Comparison of ENCODE assay signal across 23 mouse cellular contexts in the genomic region with DNA sequence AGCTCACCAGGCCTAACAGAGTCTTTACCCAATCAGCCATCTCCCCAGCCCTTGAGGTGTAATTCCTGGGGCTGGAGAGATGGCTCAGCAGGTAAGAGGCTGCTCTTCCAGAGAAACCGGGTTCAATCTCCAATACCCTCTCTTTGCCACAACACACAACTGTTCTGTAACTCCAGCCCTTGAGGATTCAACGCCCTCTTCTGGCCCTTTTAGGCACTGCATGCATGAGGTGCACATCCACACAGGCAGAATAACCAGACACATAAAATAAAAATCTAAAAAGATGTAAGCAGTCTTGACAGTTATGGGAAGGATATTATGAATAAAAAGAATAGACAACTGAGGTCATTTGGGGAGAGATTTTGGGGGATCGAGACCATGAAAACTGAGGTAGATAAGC. TPM values are rescaled to one million over a fixed set of nuclear protein-coding genes. Genes with fewer than 3 reads are reported as not detected.
DNase-seq lines count a peak whose midpoint lies in the region; ATAC-seq and TF ChIP-seq lines count a peak whose summit lies in the region.
"Had no signal": no experiment of that assay in that cellular context is flagged by ENCODE, and none has a peak within 500 bp of the region (broad histone marks: within the 10 kb centered on the region; RNA-seq: fewer than 3 reads in every experiment).

No protein-coding gene starts in this region.

- H3K9me3 ChIP-seq in forebrain, postnatal 0 days (ENCODE audit: low read length) = no peaks in the 10 kb centered on the region
- no peaks in the 10 kb centered on the region for H3K9me3 ChIP-seq in forebrain, embryonic 14.5 days (replicated peaks; ENCODE audit: control insufficient read depth, low read length)
- no peaks in the 10 kb centered on the region for H3K9me3 ChIP-seq in intestine, postnatal 0 days (ENCODE audit: control insufficient read depth)
- H3K9me3 ChIP-seq in intestine, embryonic 15.5 days = no peaks in the 10 kb centered on the region
- H3K9me3 ChIP-seq in lung, embryonic 14.5 days (ENCODE audit: low read depth, low read length) = no peaks in the 10 kb centered on the region
- H3K9me3 ChIP-seq: embryonic facial prominence, embryonic 10.5 days; hindbrain, embryonic 15.5 days; limb, embryonic 13.5 days; midbrain, embryonic 12.5 days; neural tube, embryonic 12.5 days had no signal

- H3K4me1 ChIP-seq in forebrain, postnatal 0 days (ENCODE audit: insufficient read depth) = peaks cover 5% of the 10 kb centered on the region; the same call in 1 of the 2 replicates
- H3K4me1 ChIP-seq in forebrain, embryonic 14.5 days (ENCODE audit: control insufficient read depth, insufficient read depth, low read length) = peaks cover 2% of the 10 kb centered on the region; the same call in 1 of the 2 replicates
- peaks cover 4% of the 10 kb centered on the region; the same call in 1 of the 2 replicates for H3K4me1 ChIP-seq in intestine, postnatal 0 days (replicated peaks; ENCODE audit: control insufficient read depth, insufficient read depth, low read length)
- peaks cover 16% of the 10 kb centered on the region for H3K4me1 ChIP-seq in intestine, embryonic 15.5 days (replicated peaks)
- H3K4me1 ChIP-seq in lung, embryonic 14.5 days (ENCODE audit: insufficient read depth) = no peaks in the 10 kb centered on the region; the same call in 1 of the 2 replicates

- no peak for TF ChIP-seq POLR2A in brain, embryonic 14.5 days (IDR thresholded peaks at IDR 0.05; ENCODE audit: borderline replicate concordance, extremely low read depth, insufficient read depth, insufficient read length, poor library complexity, severe bottlenecking)

- TF ChIP-seq CTCF in forebrain, postnatal 0 days (IDR thresholded peaks at IDR 0.05; ENCODE audit: low read depth) = peak; percentile 31; the same call in 1 of the 2 replicates
- TF ChIP-seq CTCF in intestine, postnatal 0 days (IDR thresholded peaks at IDR 0.05; ENCODE audit: low read depth) = peak; percentile 50
- peak; percentile 39 for TF ChIP-seq CTCF in lung, embryonic 14.5 days (IDR thresholded peaks at IDR 0.05; ENCODE audit: low read depth)
- peak; percentile 29; the same call in 1 of the 2 replicates for TF ChIP-seq CTCF in brain, embryonic 14.5 days (IDR thresholded peaks at IDR 0.05; ENCODE audit: borderline replicate concordance, extremely low read depth, insufficient read depth, insufficient read length)

- H3K27me3 ChIP-seq in forebrain, postnatal 0 days (ENCODE audit: insufficient read depth, low read length) = no peaks in the 10 kb centered on the region
- no peaks in the 10 kb centered on the region for H3K27me3 ChIP-seq in forebrain, embryonic 14.5 days (replicated peaks; ENCODE audit: control insufficient read depth, insufficient read depth, low read length)
- H3K27me3 ChIP-seq in intestine, postnatal 0 days (replicated peaks; ENCODE audit: control insufficient read depth, insufficient read depth, low read length) = no peaks in the 10 kb centered on the region
- no peaks in the 10 kb centered on the region for H3K27me3 ChIP-seq in intestine, embryonic 15.5 days (replicated peaks)
- H3K27me3 ChIP-seq in lung, embryonic 14.5 days (ENCODE audit: insufficient read depth, low read length) = no peaks in the 10 kb centered on the region
- H3K27me3 ChIP-seq: hindbrain, embryonic 15.5 days; limb, embryonic 13.5 days; midbrain, embryonic 12.5 days; neural tube, embryonic 12.5 days had no signal

- WGBS in forebrain, postnatal 0 days = 86% methylated on average over 3 of the region's 3 CpGs
- WGBS in forebrain, embryonic 14.5 days = 86% methylated on average over 3 of the region's 3 CpGs
- 75% methylated on average over 3 of the region's 3 CpGs for WGBS in intestine, postnatal 0 days
- WGBS in intestine, embryonic 15.5 days = 86% methylated on average over 3 of the region's 3 CpGs
- 75% methylated on average over 3 of the region's 3 CpGs for WGBS in lung, embryonic 14.5 days

- no peak overlapping the region for H3K4me2 ChIP-seq in forebrain, postnatal 0 days (ENCODE audit: low read depth)
- no peak overlapping the region for H3K4me2 ChIP-seq in forebrain, embryonic 14.5 days (ENCODE audit: low read length)
- H3K4me2 ChIP-seq in intestine, postnatal 0 days (replicated peaks; ENCODE audit: low read depth) = no peak overlapping the region
- no peak overlapping the region for H3K4me2 ChIP-seq in intestine, embryonic 15.5 days (replicated peaks)
- no peak overlapping the region for H3K4me2 ChIP-seq in lung, embryonic 14.5 days
- H3K4me2 ChIP-seq: hindbrain, embryonic 15.5 days; limb, embryonic 13.5 days; midbrain, embryonic 12.5 days; neural tube, embryonic 12.5 days had no signal

- no peak overlapping the region for H3K27ac ChIP-seq in forebrain, postnatal 0 days (ENCODE audit: low read depth, low read length)
- no peak overlapping the region for H3K27ac ChIP-seq in forebrain, embryonic 14.5 days (ENCODE audit: low read depth, low read length)
- H3K27ac ChIP-seq in intestine, postnatal 0 days (ENCODE audit: low read depth, low read length) = no peak overlapping the region
- no peak overlapping the region for H3K27ac ChIP-seq in intestine, embryonic 15.5 days
- no peak overlapping the region for H3K27ac ChIP-seq in lung, embryonic 14.5 days (ENCODE audit: low read depth)
- H3K27ac ChIP-seq: embryonic facial prominence, embryonic 10.5 days; hindbrain, embryonic 15.5 days; limb, embryonic 13.5 days; midbrain, embryonic 12.5 days; neural tube, embryonic 12.5 days had no signal

- no peaks in the 10 kb centered on the region for H3K36me3 ChIP-seq in forebrain, postnatal 0 days (ENCODE audit: insufficient read depth)
- no peaks in the 10 kb centered on the region for H3K36me3 ChIP-seq in forebrain, embryonic 14.5 days (ENCODE audit: control insufficient read depth, insufficient read depth, low read length)
- H3K36me3 ChIP-seq in intestine, postnatal 0 days (ENCODE audit: control insufficient read depth, insufficient read depth) = no peaks in the 10 kb centered on the region
- H3K36me3 ChIP-seq in intestine, embryonic 15.5 days = no peaks in the 10 kb centered on the region
- no peaks in the 10 kb centered on the region for H3K36me3 ChIP-seq in lung, embryonic 14.5 days (ENCODE audit: insufficient read depth)
- H3K36me3 ChIP-seq: embryonic facial prominence, embryonic 10.5 days; hindbrain, embryonic 15.5 days; limb, embryonic 13.5 days; midbrain, embryonic 12.5 days; neural tube, embryonic 12.5 days had no signal

- H3K9ac ChIP-seq in forebrain, postnatal 0 days = no peak overlapping the region
- H3K9ac ChIP-seq in forebrain, embryonic 14.5 days (ENCODE audit: low read length) = no peak overlapping the region
- no peak overlapping the region for H3K9ac ChIP-seq in intestine, postnatal 0 days (ENCODE audit: low read depth, low read length)
- H3K9ac ChIP-seq in intestine, embryonic 15.5 days = no peak overlapping the region
- no peak overlapping the region for H3K9ac ChIP-seq in lung, embryonic 14.5 days
- H3K9ac ChIP-seq: hindbrain, embryonic 15.5 days; limb, embryonic 13.5 days; midbrain, embryonic 12.5 days; neural tube, embryonic 12.5 days had no signal

- no peak for ATAC-seq in forebrain, postnatal 0 days
- ATAC-seq in forebrain, embryonic 14.5 days = no peak
- ATAC-seq in intestine, postnatal 0 days = no peak
- ATAC-seq in intestine, embryonic 15.5 days = no peak
- no peak for ATAC-seq in lung, embryonic 14.5 days (ENCODE audit: insufficient read depth)

- DNase-seq in forebrain, postnatal 0 days = no peak
- no peak for DNase-seq in forebrain, embryonic 14.5 days (ENCODE audit: low spot score)
- DNase-seq in lung, embryonic 14.5 days = no peak
- DNase-seq in lung, postnatal 14 days = no peak
- no peak for DNase-seq in brain, embryonic 14.5 days (ENCODE audit: low read depth)
- no peak for DNase-seq in right cerebral cortex, postnatal 4 days
- DNase-seq: adrenal gland, adult 8-10 months; cerebellum, adult 9-10 months; gastrocnemius, postnatal 10 days; heart, adult 18-20 months; heart, postnatal 36 days; kidney, adult 18-20 months; kidney, postnatal 25 days; lung, adult 2 months; right cerebral cortex, adult 18-20 months had no signal

- H3K4me3 ChIP-seq in forebrain, postnatal 0 days (ENCODE audit: low read depth, low read length) = no peak overlapping the region
- no peak overlapping the region for H3K4me3 ChIP-seq in forebrain, embryonic 14.5 days (ENCODE audit: low read depth, low read length)
- no peak overlapping the region for H3K4me3 ChIP-seq in intestine, postnatal 0 days (ENCODE audit: low read depth, low read length)
- H3K4me3 ChIP-seq in intestine, embryonic 15.5 days (replicated peaks) = no peak overlapping the region
- no peak overlapping the region for H3K4me3 ChIP-seq in lung, embryonic 14.5 days (ENCODE audit: low read depth, low read length)
- H3K4me3 ChIP-seq: embryonic facial prominence, embryonic 10.5 days; hindbrain, embryonic 15.5 days; limb, embryonic 13.5 days; midbrain, embryonic 12.5 days; neural tube, embryonic 12.5 days had no signal

RNA-seq across cellular contexts. Expression of a gene that starts 9.8 kb away (rescaled TPM):
- 28.6 and 29.0 TPM in 2 replicates for total RNA-seq in forebrain, postnatal 0 days (2014; rRNA removed)
- 16.3 and 18.3 TPM in 2 replicates for polyA plus RNA-seq in forebrain, postnatal 0 days (2015; fragmentation: Nextera tagmentation; extraction: Ambion mirVana)
- polyA plus RNA-seq in forebrain, embryonic 14.5 days (2014; fragmentation: Nextera tagmentation; extraction: Ambion mirVana) = 2.6 and 6.2 TPM in 2 replicates
- 13.0 and 13.6 TPM in 2 replicates for polyA plus RNA-seq in intestine, postnatal 0 days (2015; fragmentation: Nextera tagmentation; extraction: Ambion mirVana)
- 18.6 and 19.4 TPM in 2 replicates for polyA plus RNA-seq in intestine, embryonic 15.5 days (2015; fragmentation: Nextera tagmentation; extraction: Ambion mirVana)
- polyA plus RNA-seq in lung, embryonic 14.5 days (2014; fragmentation: Nextera tagmentation; extraction: Ambion mirVana) = 15.3 and 18.3 TPM in 2 replicates
- polyA plus RNA-seq in brain, embryonic 14.5 days (2012; rRNA removed) = 4.8 TPM in 2 replicates
- total RNA-seq: CH12.LX had no signal

RNA-seq across cellular contexts. Expression of a gene that starts 57.0 kb away (rescaled TPM):
- total RNA-seq in forebrain, postnatal 0 days (2014; rRNA removed) = 50.8 and 53.8 TPM in 2 replicates
- polyA plus RNA-seq in forebrain, postnatal 0 days (2015; fragmentation: Nextera tagmentation; extraction: Ambion mirVana) = 48.1 and 49.9 TPM in 2 replicates
- 22.9 and 24.7 TPM in 2 replicates for polyA plus RNA-seq in forebrain, embryonic 14.5 days (2014; fragmentation: Nextera tagmentation; extraction: Ambion mirVana)
- polyA plus RNA-seq in intestine, postnatal 0 days (2015; fragmentation: Nextera tagmentation; extraction: Ambion mirVana) = 17.0 and 19.2 TPM in 2 replicates
- polyA plus RNA-seq in intestine, embryonic 15.5 days (2015; fragmentation: Nextera tagmentation; extraction: Ambion mirVana) = 26.0 and 27.1 TPM in 2 replicates
- 25.1 and 28.1 TPM in 2 replicates for polyA plus RNA-seq in lung, embryonic 14.5 days (2014; fragmentation: Nextera tagmentation; extraction: Ambion mirVana)
- 10.7 and 16.5 TPM in 2 replicates for polyA plus RNA-seq in brain, embryonic 14.5 days (2012; rRNA removed)
